Mouse (Mus musculus): Measurements from ENCODE around the gene Kcnj2.

Gene Kcnj2

GRCm38 (mm10) chr11:111065635-111066298 is at the start of gene Kcnj2:
Kcnj2 (plus strand) TSS chr11:111066164.
- DNase-seq: peak; percentile 95

- no peak for DNase-seq
Observed at GRCm38 (mm10) chr11:111016206-111016605, 49.8 kb upstream of the Kcnj2 start.

GRCm38 (mm10) chr11:111020211-111020610 is 45.8 kb upstream of the Kcnj2 start:
- DNase-seq: no peak

- no peak for DNase-seq
Observed at GRCm38 (mm10) chr11:111022681-111023281, 43.2 kb upstream of the Kcnj2 start.

- DNase-seq: peak; percentile 12
Observed at GRCm38 (mm10) chr11:111042175-111042574, 23.8 kb upstream of the Kcnj2 start.

GRCm38 (mm10) chr11:111043298-111043697 is 22.7 kb upstream of the Kcnj2 start:
- no peak for DNase-seq

- no peak for DNase-seq
Observed at GRCm38 (mm10) chr11:111054252-111054651, 11.7 kb upstream of the Kcnj2 start.

- peak; percentile 51 for DNase-seq
Observed at GRCm38 (mm10) chr11:111054854-111055822, 10.8 kb upstream of the Kcnj2 start.

GRCm38 (mm10) chr11:111056030-111056429 is 9.9 kb upstream of the Kcnj2 start:
- DNase-seq: peak; percentile 54

GRCm38 (mm10) chr11:111057435-111057834 is 8.5 kb upstream of the Kcnj2 start:
- no peak for DNase-seq

GRCm38 (mm10) chr11:111059440-111059839 is 6.5 kb upstream of the Kcnj2 start:
- DNase-seq: no peak

GRCm38 (mm10) chr11:111060216-111060615 is 5.7 kb upstream of the Kcnj2 start:
- no peak for DNase-seq

- peak; percentile 73 for DNase-seq
Observed at GRCm38 (mm10) chr11:111064751-111065527, 1.0 kb upstream of the Kcnj2 start.

GRCm38 (mm10) chr11:111066299-111066691 is 331 bp downstream of the Kcnj2 start:
- DNase-seq: peak; percentile 33

- no peak for DNase-seq
Observed at GRCm38 (mm10) chr11:111067787-111068186, 1.8 kb downstream of the Kcnj2 start.

GRCm38 (mm10) chr11:111070460-111070859 is 4.5 kb downstream of the Kcnj2 start:
- no peak for DNase-seq

GRCm38 (mm10) chr11:111074131-111074530 is 8.2 kb downstream of the Kcnj2 start:
- DNase-seq: no peak

- DNase-seq: no peak
Observed at GRCm38 (mm10) chr11:111078107-111078506, 12.1 kb downstream of the Kcnj2 start.

GRCm38 (mm10) chr11:111083009-111083408 is 17.0 kb downstream of the Kcnj2 start:
- DNase-seq: no peak

GRCm38 (mm10) chr11:111086933-111087332 is 21.0 kb downstream of the Kcnj2 start:
- no peak for DNase-seq

GRCm38 (mm10) chr11:111088226-111088625 is 22.3 kb downstream of the Kcnj2 start:
- DNase-seq: no peak

- no peak for DNase-seq
Observed at GRCm38 (mm10) chr11:111088812-111089211, 22.8 kb downstream of the Kcnj2 start.

- DNase-seq: no peak
Observed at GRCm38 (mm10) chr11:111091117-111091516, 25.2 kb downstream of the Kcnj2 start.

Measured in right cerebral cortex, adult 18-20 months (tissue).